Mouse (Mus musculus) cortical plate, adult 2 months (tissue): Measurements from ENCODE around the gene Lce1m.

Experiments
- CTCF ChIP-seq: fragments of 200-500 bp; IDR thresholded peaks from 2 replicates; pipeline ENCODE4 v1.5.1; 2011; ENCODE audit warnings: mild to moderate bottlenecking, control low read depth, low read length; ENCODE audit not compliant: insufficient read depth; ENCODE audit errors: extremely low read depth
- POLR2A ChIP-seq: fragments of 200-500 bp; IDR thresholded peaks from 2 replicates; pipeline ENCODE4 v1.6.1; 2011; ENCODE audit warnings: mild to moderate bottlenecking, low read length, control low read depth; ENCODE audit not compliant: insufficient read depth; ENCODE audit errors: extremely low read depth

- no peak for TF ChIP-seq CTCF
- TF ChIP-seq POLR2A, result no peak
Measured at GRCm38 (mm10) chr3:93052826-93053474, 34.1 kb upstream of the Lce1m start.
